Mouse (Mus musculus): ENCODE data around the gene Mamdc4. TPM values are rescaled to one million over a fixed set of nuclear protein-coding genes. Genes with fewer than 3 reads are reported as not detected.

Gene Mamdc4
- total RNA-seq, 1 experiment from 2014 or later, result not detected

DNA sequence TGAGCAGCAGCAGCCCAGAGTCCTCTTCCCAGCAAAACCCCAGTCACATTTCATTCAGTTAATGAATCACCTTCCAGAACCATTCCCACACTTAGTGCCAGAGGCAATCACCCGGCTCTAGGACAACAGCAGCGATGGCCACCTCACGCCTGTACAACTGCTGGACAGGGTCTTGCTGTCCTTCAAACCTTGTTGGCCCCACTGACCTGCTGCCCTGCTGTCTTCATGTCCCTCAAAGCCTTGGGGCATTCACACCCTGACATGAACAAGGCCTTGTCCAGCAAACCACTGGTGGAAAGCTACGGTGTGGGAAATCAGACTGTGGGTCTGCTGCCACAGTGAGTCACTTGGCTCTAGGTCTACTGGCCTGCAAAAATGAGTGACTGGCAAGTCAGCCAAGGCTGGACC, 34.1 kb downstream of the Mamdc4 start:
- no peak for ATAC-seq (replicated peaks; ENCODE audit: insufficient number of reproducible peaks, low FRiP score, low TSS enrichment, poor library complexity, severe bottlenecking)

DNA sequence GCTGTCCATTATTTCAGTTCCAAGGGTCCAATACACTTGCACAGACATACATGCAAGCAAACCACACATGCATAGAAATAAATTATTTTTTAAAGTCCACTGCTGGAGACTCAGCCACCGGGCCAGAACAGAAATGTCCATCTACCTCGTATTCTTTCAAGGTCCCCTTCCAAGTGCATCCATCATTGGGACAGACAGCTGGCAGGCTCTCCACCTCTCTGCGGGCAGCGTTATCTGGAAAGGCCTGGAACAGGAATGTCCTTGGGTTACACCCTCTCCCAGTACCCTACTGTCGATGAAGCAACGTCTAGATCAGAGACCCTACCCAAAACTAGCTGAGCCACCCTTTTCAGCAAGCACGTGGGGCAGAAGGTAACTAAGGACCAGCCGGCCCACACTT, 38.1 kb downstream of the Mamdc4 start:
- no peak for ATAC-seq (replicated peaks; ENCODE audit: insufficient number of reproducible peaks, low FRiP score, low TSS enrichment, poor library complexity, severe bottlenecking)

DNA sequence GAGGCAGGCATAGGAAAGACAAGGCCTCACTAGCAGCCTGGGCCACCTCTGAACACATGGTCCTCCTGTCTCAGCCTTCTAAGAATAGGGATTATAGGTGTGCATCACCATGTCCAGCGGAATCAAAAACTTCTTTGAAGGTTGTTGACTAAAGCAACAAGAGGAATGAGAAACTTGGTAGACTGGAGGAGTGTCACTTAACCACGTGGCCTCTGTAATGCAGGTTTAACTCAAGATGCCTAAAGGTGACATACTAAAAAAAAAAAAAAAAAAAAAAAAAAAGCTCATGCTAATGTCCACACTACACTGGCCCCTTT, 39.8 kb downstream of the Mamdc4 start:
- ATAC-seq (replicated peaks; ENCODE audit: insufficient number of reproducible peaks, low FRiP score, low TSS enrichment, poor library complexity, severe bottlenecking), result no peak

DNA sequence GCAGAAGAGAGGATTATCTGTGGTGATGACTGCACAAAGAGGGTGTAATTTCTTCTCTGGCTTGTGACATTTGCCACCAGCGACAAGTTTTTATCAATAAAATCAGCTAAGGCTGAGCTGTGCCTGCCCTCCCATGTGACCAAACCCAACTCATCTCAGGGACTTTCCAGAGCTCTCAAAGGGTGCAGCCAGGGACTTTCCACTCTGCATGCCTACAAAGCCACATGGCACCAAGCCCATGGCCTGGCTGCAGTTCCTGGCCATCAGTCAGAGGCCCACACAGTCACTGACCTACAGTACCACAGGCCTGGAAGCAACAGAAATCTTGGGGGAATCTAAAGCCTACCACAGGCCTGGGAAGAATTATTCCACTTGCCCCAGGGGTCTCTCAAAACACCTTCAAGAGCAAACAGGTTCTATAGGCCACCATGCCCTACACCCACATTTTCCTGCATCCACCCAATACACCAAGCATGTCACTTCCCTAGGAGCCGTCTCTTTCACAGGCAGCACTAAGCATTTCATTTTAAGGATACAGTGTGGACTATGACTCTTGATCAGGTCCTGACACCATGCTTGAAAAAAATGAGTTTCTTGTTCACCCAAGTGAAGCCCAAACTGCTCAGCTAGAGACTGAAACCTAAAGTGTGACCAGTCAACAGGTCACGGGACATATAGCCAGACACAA, 40.3 kb downstream of the Mamdc4 start:
- peak; percentile 82 for ATAC-seq (replicated peaks; ENCODE audit: insufficient number of reproducible peaks, low FRiP score, low TSS enrichment, poor library complexity, severe bottlenecking)

DNA sequence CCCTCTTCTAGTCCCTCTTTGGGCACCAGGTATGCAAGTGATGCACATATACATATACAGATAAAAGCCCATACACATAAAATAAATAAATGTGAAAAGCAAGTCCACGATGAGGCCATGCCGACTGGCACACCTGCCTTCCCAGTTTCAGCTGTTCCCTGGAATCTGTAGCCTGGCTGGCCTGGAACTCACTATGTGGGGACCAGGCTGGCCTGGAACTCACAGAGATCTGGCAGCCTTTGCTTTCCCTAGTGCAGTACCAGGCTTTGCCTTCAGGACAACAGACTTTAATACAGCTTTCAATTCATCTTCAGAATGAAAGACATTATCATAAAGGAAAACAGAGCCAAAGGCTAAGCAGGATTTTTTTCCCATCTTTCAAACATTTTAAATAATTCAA, 40.9 kb downstream of the Mamdc4 start:
- no peak for ATAC-seq (replicated peaks; ENCODE audit: insufficient number of reproducible peaks, low FRiP score, low TSS enrichment, poor library complexity, severe bottlenecking)

DNA sequence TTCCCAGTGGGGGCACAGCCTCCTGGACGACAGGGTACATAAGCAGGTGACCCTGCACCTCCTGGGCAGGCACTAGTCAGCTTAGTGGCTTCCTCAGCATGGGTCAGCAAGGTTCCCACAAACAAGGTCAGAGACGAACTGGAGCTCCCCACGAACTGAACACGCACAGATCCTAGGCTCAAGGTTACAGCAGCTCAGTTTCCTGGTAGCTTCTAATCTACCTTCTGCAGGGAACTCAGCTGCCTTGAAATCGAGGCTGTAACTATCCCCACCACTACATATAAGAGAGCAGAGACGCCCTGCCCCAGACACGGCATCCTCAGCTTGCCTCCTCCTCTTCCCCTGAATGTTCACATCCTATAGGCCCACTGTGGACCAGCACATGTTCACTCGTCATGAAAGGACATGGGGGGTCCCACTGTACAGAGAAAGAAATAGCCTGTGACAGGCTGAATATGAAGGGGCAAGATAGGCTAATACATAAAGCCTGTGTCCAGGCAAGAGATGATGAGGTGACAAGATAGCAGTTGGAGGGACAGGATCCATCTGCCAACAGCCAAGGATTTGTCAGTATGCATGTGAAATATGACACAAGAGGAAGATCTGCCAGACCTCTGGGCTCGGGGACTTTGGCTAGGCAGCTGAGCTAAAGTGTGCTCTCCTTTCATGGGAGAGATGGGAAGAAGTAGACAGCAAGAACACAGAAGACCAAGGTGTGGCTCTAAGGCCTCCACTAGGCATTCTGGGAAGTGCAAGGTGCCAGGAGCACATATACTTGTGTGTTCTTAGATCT, 47.9 kb downstream of the Mamdc4 start:
- ATAC-seq (replicated peaks; ENCODE audit: insufficient number of reproducible peaks, low FRiP score, low TSS enrichment, poor library complexity, severe bottlenecking), result no peak

Other genes with a start within 250 kb of the Mamdc4 start
- gene Man1b1, start 242.5 kb downstream of the Mamdc4 start, total RNA-seq (2017), result 31.6 to 66.4 TPM (median 33.3 TPM) in 3 replicates
- gene Dpp7, start 218.5 kb downstream of the Mamdc4 start, total RNA-seq (2017), result 24.8 to 101 TPM (median 57.4 TPM) in 3 replicates
- 6.6 to 19.5 TPM (median 12.9 TPM) in 3 replicates for gene Uap1l1, start 209.2 kb downstream of the Mamdc4 start, total RNA-seq (2017)
- gene Sapcd2, start 202.5 kb downstream of the Mamdc4 start, total RNA-seq (2017), result 4.3 TPM in 1 of 3 replicates, not detected in the others
- not detected in 3 replicates for gene Entpd2, start 179.0 kb downstream of the Mamdc4 start, total RNA-seq (2017)
- not detected in 3 replicates for gene Npdc1, start 175.5 kb downstream of the Mamdc4 start, total RNA-seq (2017)
- gene Fut7, start 151.6 kb downstream of the Mamdc4 start, total RNA-seq (2017), result 8.9 to 13.9 TPM (median 11.0 TPM) in 3 replicates
- 16.8 to 46.8 TPM (median 17.5 TPM) in 3 replicates for gene Abca2, start 146.1 kb downstream of the Mamdc4 start, total RNA-seq (2017)
- gene Clic3, start 118.0 kb downstream of the Mamdc4 start, total RNA-seq (2017), result not detected in 3 replicates
- gene Paxx, start 113.8 kb downstream of the Mamdc4 start, total RNA-seq (2017), result 21.4 to 39.6 TPM (median 32.9 TPM) in 3 replicates
- gene Ptgds, start 104.8 kb downstream of the Mamdc4 start, total RNA-seq (2017), result not detected in 3 replicates
- gene Lcn12, start 80.9 kb downstream of the Mamdc4 start, total RNA-seq (2017), result not detected in 3 replicates
- 33.3 to 58.1 TPM (median 38.6 TPM) in 3 replicates for gene Fbxw5, start 74.1 kb downstream of the Mamdc4 start, total RNA-seq (2017)
- gene C8g, start 73.1 kb downstream of the Mamdc4 start, total RNA-seq (2017), result not detected in 3 replicates
- gene Traf2, start 27.9 kb downstream of the Mamdc4 start, total RNA-seq (2017), result 16.6 to 29.4 TPM (median 18.0 TPM) in 3 replicates
- 80.0 to 121 TPM (median 114 TPM) in 3 replicates for gene Edf1, start 17.0 kb downstream of the Mamdc4 start, total RNA-seq (2017)
- 0.67 to 1.9 TPM (median 1.1 TPM) in 3 replicates for gene Phpt1, start 379 bp upstream of the Mamdc4 start, total RNA-seq (2017)
- gene Ajm1, start 6.9 kb upstream of the Mamdc4 start, total RNA-seq (2017), result 0.10 TPM in 1 of 3 replicates, not detected in the others
- gene Rabl6, start 33.7 kb upstream of the Mamdc4 start, total RNA-seq (2017), result 42.7 to 71.6 TPM (median 51.7 TPM) in 3 replicates
- gene Ccdc183, start 42.8 kb upstream of the Mamdc4 start, total RNA-seq (2017), result not detected in 3 replicates
- 12.4 to 19.4 TPM (median 14.3 TPM) in 3 replicates for gene Tmem141, start 47.2 kb upstream of the Mamdc4 start, total RNA-seq (2017)
- gene Fcna, start 53.2 kb upstream of the Mamdc4 start, total RNA-seq (2017), result not detected in 3 replicates
- gene Lcn8, start 78.3 kb upstream of the Mamdc4 start, total RNA-seq (2017), result not detected in 3 replicates
- not detected in 3 replicates for gene Lcn5, start 83.1 kb upstream of the Mamdc4 start, total RNA-seq (2017)
- gene Lcn6, start 101.9 kb upstream of the Mamdc4 start, total RNA-seq (2017), result not detected in 3 replicates
- gene Lcn10, start 107.9 kb upstream of the Mamdc4 start, total RNA-seq (2017), result not detected in 3 replicates
- gene Obp2a, start 125.2 kb upstream of the Mamdc4 start, total RNA-seq (2017), result not detected in 3 replicates
- gene Bmyc, start 131.9 kb upstream of the Mamdc4 start, total RNA-seq (2017), result 1.5 to 4.4 TPM (median 3.9 TPM) in 3 replicates
- not detected in 3 replicates for gene Obp2b, start 162.2 kb upstream of the Mamdc4 start, total RNA-seq (2017)
- gene Lcn3, start 190.7 kb upstream of the Mamdc4 start, total RNA-seq (2017), result not detected in 3 replicates
- gene Lcn11, start 202.2 kb upstream of the Mamdc4 start, total RNA-seq (2017), result not detected in 3 replicates
- not detected in 3 replicates for gene Gm13539, start 207.4 kb upstream of the Mamdc4 start, total RNA-seq (2017)
- gene Glt6d1, start 241.0 kb upstream of the Mamdc4 start, total RNA-seq (2017), result not detected in 3 replicates
- not detected in 3 replicates for gene Lcn9, start 248.3 kb upstream of the Mamdc4 start, total RNA-seq (2017)